Mouse (Mus musculus): ENCODE results near the gene Ift27. TPM values are rescaled to one million over a fixed set of nuclear protein-coding genes. Genes with fewer than 3 reads are reported as not detected.
A peak's percentile ranks its signal among the peaks of the same experiment; 100 is the strongest.

Ift27 gene
- total and polyA plus RNA-seq, 2 experiments from 2014 or later: 37.3 to 116 TPM

DNA sequence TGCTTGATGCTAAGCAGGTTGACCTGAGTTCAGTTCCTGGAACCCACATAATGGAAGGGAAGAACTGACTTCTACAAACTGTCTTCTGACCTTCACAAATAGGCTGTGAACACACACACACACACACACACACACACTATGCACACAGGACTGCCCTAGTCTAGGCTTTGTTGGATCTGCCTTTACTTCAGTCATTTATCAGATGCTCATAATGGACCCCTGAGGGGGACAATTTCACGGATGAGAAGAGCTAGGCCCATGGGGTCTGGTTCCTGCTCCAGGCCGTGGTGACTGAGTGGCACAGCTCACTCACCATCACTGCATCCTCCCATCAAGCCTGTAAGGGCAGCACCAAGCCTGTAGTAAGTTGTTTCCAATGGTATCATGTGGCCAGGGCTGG, 40.5 kb downstream of the Ift27 start:
- no peaks in the 10 kb centered on the region for H3K36me3 ChIP-seq (ENCODE audit: insufficient read depth, low read length)

DNA sequence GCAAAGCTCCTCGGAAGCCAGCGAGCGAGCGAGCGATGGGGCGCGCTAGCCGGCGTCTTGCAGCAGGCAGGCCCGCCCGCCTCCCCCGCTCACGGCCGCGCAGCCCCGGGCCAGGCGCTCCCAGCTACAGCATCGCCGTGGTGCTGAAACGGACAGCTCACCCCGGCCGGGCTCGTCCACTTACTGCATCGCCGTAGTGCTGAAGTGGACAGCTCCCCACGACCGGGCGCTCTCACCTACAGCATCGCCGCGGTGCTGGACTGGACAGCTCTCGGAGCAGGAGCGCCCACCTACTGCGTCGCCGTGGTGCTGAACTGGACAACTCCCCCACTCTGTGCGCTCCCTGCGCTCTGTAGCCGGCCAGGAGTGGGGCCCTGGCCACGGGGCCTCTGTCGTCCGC, 54.2 kb downstream of the Ift27 start, which contains the start of gene Cacng2:
Gene Cacng2 (minus strand): TSS at position 325 of the 400 bp plus-strand sequence.
- peaks cover 9% of the 10 kb centered on the region; the same call in 1 of the 2 replicates for H3K4me1 ChIP-seq (ENCODE audit: insufficient read depth, low read length)
- TF ChIP-seq CTCF (IDR thresholded peaks at IDR 0.05): no peak

More for the DNA sequence above, 40.5 kb downstream of the Ift27 start:
- H3K4me2 ChIP-seq (ENCODE audit: low read depth, low read length, poor library complexity, severe bottlenecking): no peak overlapping the region
- no peak overlapping the region for H3K4me3 ChIP-seq (ENCODE audit: low read depth, low read length)
- WGBS: 20% methylated on average over 2 of the region's 2 CpGs
- TF ChIP-seq CTCF (IDR thresholded peaks at IDR 0.05): no peak
- no peak for DNase-seq (ENCODE audit: low spot score)
- H3K27me3 ChIP-seq (ENCODE audit: insufficient read depth, low read length): no peaks in the 10 kb centered on the region
- H3K9ac ChIP-seq (replicated peaks; ENCODE audit: low read length, poor library complexity, severe bottlenecking): no peak overlapping the region
- no peak for ATAC-seq (ENCODE audit: low FRiP score)
- H3K4me1 ChIP-seq (ENCODE audit: insufficient read depth, low read length): no peaks in the 10 kb centered on the region
- no peaks in the 10 kb centered on the region for H3K9me3 ChIP-seq (ENCODE audit: low read length)
- H3K27ac ChIP-seq (ENCODE audit: low read depth, low read length): no peak overlapping the region

DNA sequence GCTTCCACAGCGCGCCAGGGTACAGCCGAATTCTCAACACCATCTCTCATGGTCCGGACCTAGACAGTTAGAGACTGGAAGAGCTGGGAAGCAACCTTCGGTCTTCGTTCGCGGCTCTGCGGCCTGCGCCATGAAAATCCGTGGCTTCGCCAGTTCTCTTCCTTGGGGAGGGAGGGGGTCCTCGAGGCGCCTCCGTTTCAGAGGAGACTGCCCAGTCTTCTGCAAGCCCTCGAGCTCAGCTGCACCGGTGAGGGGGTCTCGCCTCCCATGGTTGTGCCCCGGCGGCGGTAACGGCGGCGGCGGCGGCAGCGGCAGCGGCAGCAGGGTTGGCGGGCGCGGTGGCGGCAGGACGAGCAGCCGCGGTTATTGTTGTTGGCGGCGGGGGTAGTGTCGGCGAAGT, 54.7 kb downstream of the Ift27 start:
- peak overlapping the region; percentile 83 for H3K9ac ChIP-seq (replicated peaks; ENCODE audit: low read length, poor library complexity, severe bottlenecking)
- peak; percentile 6; the same call in 1 of the 2 replicates for ATAC-seq (ENCODE audit: low FRiP score)
- peak overlapping the region; percentile 75 for H3K4me2 ChIP-seq (ENCODE audit: low read depth, low read length, poor library complexity, severe bottlenecking)
- no peaks in the 10 kb centered on the region for H3K9me3 ChIP-seq (ENCODE audit: low read length)
- peak overlapping the region; percentile 85 for H3K27ac ChIP-seq (ENCODE audit: low read depth, low read length)
- no peaks in the 10 kb centered on the region for H3K27me3 ChIP-seq (ENCODE audit: insufficient read depth, low read length)
- WGBS: 3% methylated on average over 31 of the region's 39 CpGs
- peak; percentile 44 for DNase-seq (ENCODE audit: low spot score)
- H3K36me3 ChIP-seq (ENCODE audit: insufficient read depth, low read length): no peaks in the 10 kb centered on the region
- TF ChIP-seq CTCF (IDR thresholded peaks at IDR 0.05): no peak
- H3K4me1 ChIP-seq (ENCODE audit: insufficient read depth, low read length): peaks cover 9% of the 10 kb centered on the region; the same call in 1 of the 2 replicates
- H3K4me3 ChIP-seq (ENCODE audit: low read depth, low read length): peak overlapping the region; percentile 79

More for the DNA sequence above, 54.2 kb downstream of the Ift27 start, which contains the start of gene Cacng2:
- Histone ChIP-seq H3K27me3 (ENCODE audit: insufficient read depth, low read length) (no peaks in the 10 kb centered on the region), H3K9ac (replicated peaks; ENCODE audit: low read length, poor library complexity, severe bottlenecking) (peak within 1 kb of the TSS; percentile 83), H3K36me3 (ENCODE audit: insufficient read depth, low read length) (no peaks in the 10 kb centered on the region), H3K4me2 (ENCODE audit: low read depth, low read length, poor library complexity, severe bottlenecking) (peak within 1 kb of the TSS; percentile 75), H3K27ac (ENCODE audit: low read depth, low read length) (peak within 1 kb of the TSS; percentile 85), H3K9me3 (ENCODE audit: low read length) (no peaks in the 10 kb centered on the region), H3K4me3 (ENCODE audit: low read depth, low read length) (peak within 1 kb of the TSS; percentile 79)
- ATAC-seq (ENCODE audit: low FRiP score) (peak; percentile 89), DNase-seq (ENCODE audit: low spot score) (peak; percentile 91)
- 1% methylated on average over 40 of the region's 42 CpGs for WGBS

DNA sequence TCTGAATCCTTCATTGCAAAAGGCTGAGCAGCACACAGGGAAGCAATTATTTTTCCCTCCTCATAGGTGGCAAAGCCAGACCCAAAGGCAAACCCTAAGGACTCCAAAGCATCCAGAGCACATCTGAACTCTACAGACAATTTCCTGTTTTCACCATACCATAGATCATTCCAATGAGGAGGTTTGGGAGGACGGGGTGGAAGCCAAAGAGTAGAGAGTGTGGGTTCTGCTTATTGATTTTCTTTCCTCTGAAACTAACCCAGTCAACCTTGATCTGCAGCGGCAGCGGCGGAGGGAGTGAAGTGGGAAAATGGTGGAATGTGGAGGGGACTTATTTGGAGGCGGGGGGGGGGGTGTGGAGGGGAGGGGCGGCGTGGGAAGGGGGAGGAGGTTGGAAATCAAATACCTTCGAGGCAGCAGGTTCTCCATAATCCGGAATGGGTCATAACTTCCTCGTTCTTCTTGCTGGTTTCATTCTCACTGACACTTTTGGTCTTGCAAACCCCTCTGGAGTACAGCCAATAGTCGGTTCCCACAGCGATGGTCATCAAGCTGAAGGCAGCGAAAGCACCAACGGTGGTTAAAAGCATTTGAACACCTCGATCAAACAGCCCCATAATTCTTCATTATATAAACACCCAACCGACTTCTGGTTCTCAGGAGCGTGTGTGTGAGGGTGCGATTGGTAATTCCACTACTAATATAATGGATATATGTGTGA, 55.5 kb downstream of the Ift27 start:
- WGBS: 34% methylated on average over 15 of the region's 18 CpGs
- peak overlapping the region; percentile 83 for H3K9ac ChIP-seq (replicated peaks; ENCODE audit: low read length, poor library complexity, severe bottlenecking)

DNA sequence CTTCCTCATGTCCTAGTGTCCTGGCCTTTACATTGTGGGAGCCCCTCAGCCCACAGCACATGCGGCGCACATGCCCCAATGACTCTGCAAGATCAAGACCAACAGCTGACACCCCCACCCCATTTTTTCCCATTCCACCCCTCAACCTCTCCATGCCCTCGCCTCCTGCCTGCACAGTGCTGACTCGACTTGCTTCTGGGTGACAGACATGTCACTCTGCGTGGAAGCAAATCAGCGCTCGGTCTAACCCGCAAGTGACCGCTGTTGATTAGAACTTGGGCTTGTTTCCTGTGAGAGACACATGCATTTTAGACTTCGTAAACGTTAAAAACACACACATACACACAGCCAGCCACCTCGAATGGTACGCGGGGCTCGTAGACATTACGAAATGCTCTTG, 56.2 kb downstream of the Ift27 start:
- no peaks in the 10 kb centered on the region for H3K9me3 ChIP-seq (ENCODE audit: low read length)
- H3K4me1 ChIP-seq (ENCODE audit: insufficient read depth, low read length): peaks cover 9% of the 10 kb centered on the region; the same call in 1 of the 2 replicates
- H3K4me3 ChIP-seq (ENCODE audit: low read depth, low read length): peak overlapping the region; percentile 79
- TF ChIP-seq CTCF (IDR thresholded peaks at IDR 0.05): no peak
- DNase-seq (ENCODE audit: low spot score) (no peak), ATAC-seq (ENCODE audit: low FRiP score) (no peak)
- no peaks in the 10 kb centered on the region for H3K36me3 ChIP-seq (ENCODE audit: insufficient read depth, low read length)
- no peaks in the 10 kb centered on the region for H3K27me3 ChIP-seq (ENCODE audit: insufficient read depth, low read length)
- 71% methylated on average over 16 of the region's 16 CpGs for WGBS
- H3K4me2 ChIP-seq (ENCODE audit: low read depth, low read length, poor library complexity, severe bottlenecking): peak overlapping the region; percentile 75
- 0 out of 2 replicates have a peak overlapping the region, but pooled peaks have one; percentile 57 for H3K27ac ChIP-seq (ENCODE audit: low read depth, low read length)
- peak overlapping the region; percentile 83; the same call in 1 of the 2 replicates for H3K9ac ChIP-seq (replicated peaks; ENCODE audit: low read length, poor library complexity, severe bottlenecking)

More for the DNA sequence above, 55.5 kb downstream of the Ift27 start:
- H3K4me1 ChIP-seq (ENCODE audit: insufficient read depth, low read length): peaks cover 9% of the 10 kb centered on the region; the same call in 1 of the 2 replicates
- H3K9me3 ChIP-seq (ENCODE audit: low read length): no peaks in the 10 kb centered on the region
- H3K27me3 ChIP-seq (ENCODE audit: insufficient read depth, low read length): no peaks in the 10 kb centered on the region
- H3K4me2 ChIP-seq (ENCODE audit: low read depth, low read length, poor library complexity, severe bottlenecking): peak overlapping the region; percentile 75
- no peak for ATAC-seq (ENCODE audit: low FRiP score)
- H3K27ac ChIP-seq (ENCODE audit: low read depth, low read length): peak overlapping the region; percentile 38; the same call in 1 of the 2 replicates
- H3K36me3 ChIP-seq (ENCODE audit: insufficient read depth, low read length): no peaks in the 10 kb centered on the region
- TF ChIP-seq CTCF (IDR thresholded peaks at IDR 0.05): no peak
- peak overlapping the region; percentile 79 for H3K4me3 ChIP-seq (ENCODE audit: low read depth, low read length)
- DNase-seq (ENCODE audit: low spot score): peak; percentile 54

DNA sequence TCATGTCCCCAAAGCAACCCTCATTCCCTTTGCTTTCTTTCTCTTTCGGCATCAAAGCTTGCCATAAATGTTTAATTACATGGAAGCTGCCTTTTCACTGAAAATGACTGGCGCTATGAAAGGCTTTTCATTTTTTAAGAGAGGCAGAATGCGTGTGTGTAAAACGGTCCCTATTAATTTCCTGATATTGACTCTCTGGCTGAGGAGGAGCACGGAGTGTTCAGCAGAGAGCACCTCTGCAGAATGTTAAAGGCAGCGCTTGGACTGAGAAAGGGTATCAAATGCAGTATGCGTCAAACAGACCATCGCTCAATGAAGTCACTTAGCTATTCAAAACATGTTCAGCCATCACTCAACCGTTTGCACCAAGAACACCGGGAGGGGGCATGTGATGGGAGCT, 57.0 kb downstream of the Ift27 start:
- DNase-seq (ENCODE audit: low spot score): peak; percentile 32

More for the DNA sequence above, 57.0 kb downstream of the Ift27 start:
- Histone ChIP-seq H3K4me2 (ENCODE audit: low read depth, low read length, poor library complexity, severe bottlenecking) (peak overlapping the region; percentile 75), H3K4me3 (ENCODE audit: low read depth, low read length) (peak overlapping the region; percentile 79), H3K27ac (ENCODE audit: low read depth, low read length) (peak overlapping the region; percentile 57), H3K4me1 (ENCODE audit: insufficient read depth, low read length) (peaks cover 9% of the 10 kb centered on the region; the same call in 1 of the 2 replicates), H3K9ac (replicated peaks; ENCODE audit: low read length, poor library complexity, severe bottlenecking) (peak overlapping the region; percentile 55), H3K9me3 (ENCODE audit: low read length) (no peaks in the 10 kb centered on the region), H3K36me3 (ENCODE audit: insufficient read depth, low read length) (no peaks in the 10 kb centered on the region), H3K27me3 (ENCODE audit: insufficient read depth, low read length) (no peaks in the 10 kb centered on the region)
- no peak for ATAC-seq (ENCODE audit: low FRiP score)
- TF ChIP-seq CTCF (IDR thresholded peaks at IDR 0.05): no peak
- 26% methylated on average over 10 of the region's 10 CpGs for WGBS
